Mouse (Mus musculus): ENCODE measurements around the gene Bean1. TPM values are rescaled to one million over a fixed set of nuclear protein-coding genes. Genes with fewer than 3 reads are reported as not detected.
A peak's percentile ranks its signal among the peaks of the same experiment; 100 is the strongest.
"Not testable (repeated sequence)": the region's sequence is repeated elsewhere in the genome, so short reads cannot be mapped to it uniquely, and the experiment has no call there.

The Bean1 gene
- polyA plus RNA-seq, 1 experiment from 2014 or later, result 1.1 TPM

DNA sequence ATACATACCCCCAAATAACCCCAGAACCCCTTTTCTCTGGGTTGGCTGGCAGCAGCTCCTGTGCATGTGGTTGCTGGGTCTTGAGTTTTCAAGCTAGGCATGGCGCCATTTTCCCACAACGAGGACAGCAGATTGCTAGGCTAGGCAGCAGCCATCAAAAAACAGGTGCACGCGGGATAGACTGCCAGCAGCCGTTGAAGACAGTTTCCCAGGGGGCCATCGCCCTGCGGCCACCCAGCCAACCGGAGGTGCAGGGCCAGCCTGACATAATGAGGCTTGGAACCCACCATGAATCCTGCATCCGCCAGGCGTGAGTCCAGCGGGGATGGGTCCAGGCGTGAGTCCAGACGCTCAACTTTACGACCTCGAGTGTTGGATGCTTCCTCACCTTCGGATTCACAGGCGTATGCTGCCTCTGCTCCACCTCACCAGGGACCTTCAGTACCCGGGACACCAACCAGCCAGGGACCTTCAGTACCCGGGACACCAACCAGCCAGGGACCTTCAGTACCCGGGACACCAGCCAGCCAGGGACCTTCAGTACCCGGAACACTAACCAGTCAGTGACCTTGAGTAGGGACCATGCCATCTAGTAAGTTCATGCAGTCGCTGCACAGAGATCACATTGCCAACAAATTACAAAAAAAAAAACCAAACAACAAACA lies 94.2 kb downstream of the Bean1 start:
- not testable (repeated sequence) for H3K27me3 ChIP-seq (ENCODE audit: control insufficient read depth, insufficient read depth, low read length); H3K4me1 ChIP-seq (ENCODE audit: control insufficient read depth, insufficient read depth, low read length); H3K9ac ChIP-seq (ENCODE audit: low read length); H3K9me3 ChIP-seq (replicated peaks; ENCODE audit: control insufficient read depth, low read length); ATAC-seq (ENCODE audit: insufficient read depth, low FRiP score); H3K27ac ChIP-seq (ENCODE audit: low read length); H3K4me3 ChIP-seq (replicated peaks; ENCODE audit: low read length); H3K4me2 ChIP-seq (ENCODE audit: low read depth, low read length); H3K36me3 ChIP-seq (ENCODE audit: control insufficient read depth, insufficient read depth, low read length)
- WGBS, result 95% methylated on average over 22 of the region's 22 CpGs

DNA sequence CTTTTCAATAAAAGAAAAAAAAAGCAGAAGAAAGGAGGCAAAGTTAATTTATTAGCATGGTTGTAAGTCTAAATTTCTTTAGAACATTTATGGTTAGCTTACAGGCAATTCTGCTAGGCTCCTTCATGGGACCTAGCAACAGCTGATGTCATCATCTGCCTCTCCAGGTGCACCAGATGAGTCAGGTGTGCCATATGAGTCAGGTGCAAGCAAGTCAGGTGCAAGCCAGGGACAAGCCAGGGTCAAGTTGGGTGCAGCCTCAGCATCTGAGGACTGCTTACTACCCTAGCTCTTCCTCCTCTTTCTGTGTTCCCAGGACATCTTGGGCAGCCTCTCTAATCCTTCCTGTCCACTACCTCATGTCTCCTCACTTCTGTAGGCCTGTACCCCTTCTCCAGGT lies 98.1 kb downstream of the Bean1 start:
- ATAC-seq (ENCODE audit: insufficient read depth, low FRiP score), result peak; percentile 37; the same call in 1 of the 2 replicates
- H3K4me2 ChIP-seq (ENCODE audit: low read depth, low read length), result no peak overlapping the region
- H3K9ac ChIP-seq (ENCODE audit: low read length), result no peak overlapping the region
- H3K27ac ChIP-seq (ENCODE audit: low read length), result no peak overlapping the region
- no peaks in the 10 kb centered on the region for H3K9me3 ChIP-seq (replicated peaks; ENCODE audit: control insufficient read depth, low read length)
- peaks cover 3% of the 10 kb centered on the region; the same call in 1 of the 2 replicates for H3K36me3 ChIP-seq (ENCODE audit: control insufficient read depth, insufficient read depth, low read length)
- no peak overlapping the region for H3K4me3 ChIP-seq (replicated peaks; ENCODE audit: low read length)
- H3K27me3 ChIP-seq (ENCODE audit: control insufficient read depth, insufficient read depth, low read length), result no peaks in the 10 kb centered on the region
- H3K4me1 ChIP-seq (ENCODE audit: control insufficient read depth, insufficient read depth, low read length), result no peaks in the 10 kb centered on the region

Other genes with a start within 250 kb of the Bean1 start
- 25.1 TPM in 2 replicates for gene Cdh5, start 68.8 kb upstream of the Bean1 start, polyA plus RNA-seq (2015; fragmentation: Nextera tagmentation; extraction: Ambion mirVana)
- gene Tk2, start 78.1 kb downstream of the Bean1 start, polyA plus RNA-seq (2015; fragmentation: Nextera tagmentation; extraction: Ambion mirVana), result 15.1 and 16.5 TPM in 2 replicates
- gene Cklf, start 80.4 kb downstream of the Bean1 start, polyA plus RNA-seq (2015; fragmentation: Nextera tagmentation; extraction: Ambion mirVana), result 34.4 and 38.7 TPM in 2 replicates
- gene Cmtm2a, start 122.7 kb downstream of the Bean1 start, polyA plus RNA-seq (2015; fragmentation: Nextera tagmentation; extraction: Ambion mirVana), result not detected in 2 replicates
- not detected in 2 replicates for gene Gm45711, start 139.6 kb downstream of the Bean1 start, polyA plus RNA-seq (2015; fragmentation: Nextera tagmentation; extraction: Ambion mirVana)
- gene Cmtm1, start 139.7 kb downstream of the Bean1 start, polyA plus RNA-seq (2015; fragmentation: Nextera tagmentation; extraction: Ambion mirVana), result not detected in 2 replicates
- not detected in 2 replicates for gene Gm11020, start 151.1 kb downstream of the Bean1 start, polyA plus RNA-seq (2015; fragmentation: Nextera tagmentation; extraction: Ambion mirVana)
- gene Cmtm2b, start 151.8 kb downstream of the Bean1 start, polyA plus RNA-seq (2015; fragmentation: Nextera tagmentation; extraction: Ambion mirVana), result not detected in 2 replicates
- 120 and 129 TPM in 2 replicates for gene Cmtm3, start 169.0 kb downstream of the Bean1 start, polyA plus RNA-seq (2015; fragmentation: Nextera tagmentation; extraction: Ambion mirVana)
- 4.3 and 4.7 TPM in 2 replicates for gene Cmtm4, start 225.4 kb downstream of the Bean1 start, polyA plus RNA-seq (2015; fragmentation: Nextera tagmentation; extraction: Ambion mirVana)

Measured in stomach, embryonic 16.5 days (tissue).